Mouse (Mus musculus) MEL (cell line): ENCODE measurements around the gene Rbm42.

Source experiments
- CTCF ChIP-seq, 3 experiments: IDR thresholded peaks in 2 of 3; conservative IDR thresholded peaks in 1 of 3; 2 replicates each; pipeline ENCODE4 v1.5.1; 2011 to 2012; ENCODE audit warnings: low read length in 3 of 3, low read depth in 2 of 3, mild to moderate bottlenecking in 2 of 3, improper control_type of control experiment in 1 of 3, inconsistent platforms in 1 of 3, mixed read lengths in 1 of 3, moderate library complexity in 1 of 3; ENCODE audit not compliant: control insufficient read depth in 1 of 3, insufficient read depth in 1 of 3, poor library complexity in 1 of 3, severe bottlenecking in 1 of 3
- EP300 ChIP-seq, 2 experiments: IDR thresholded peaks; 2 replicates each; pipeline ENCODE4 v1.6.1; 2011; ENCODE audit warnings: improper control_type of control experiment in 2 of 2, low read length in 2 of 2, low read depth in 1 of 2, mild to moderate bottlenecking in 1 of 2
- HCFC1 ChIP-seq: IDR thresholded peaks from 2 replicates; pipeline ENCODE4 v1.6.1; 2012; ENCODE audit warnings: low read depth, mild to moderate bottlenecking, inconsistent platforms, low read length, improper control_type of control experiment, moderate library complexity
- MAFK ChIP-seq: IDR thresholded peaks from 2 replicates; pipeline ENCODE4 v1.6.1; 2011; ENCODE audit warnings: low read depth, mild to moderate bottlenecking, low read length, improper control_type of control experiment, borderline replicate concordance
- MAX ChIP-seq: IDR thresholded peaks from 2 replicates; pipeline ENCODE4 v1.6.1; 2011; ENCODE audit warnings: low read length, improper control_type of control experiment
- POLR2A ChIP-seq, 2 experiments: IDR thresholded peaks; 2 replicates each; pipeline ENCODE4 v1.6.1; 2011 to 2012; ENCODE audit warnings: low read length in 2 of 2, mild to moderate bottlenecking in 2 of 2, control low read depth in 1 of 2, improper control_type of control experiment in 1 of 2, low read depth in 1 of 2, moderate library complexity in 1 of 2; ENCODE audit not compliant: control insufficient read depth in 1 of 2, insufficient read depth in 1 of 2, poor library complexity in 1 of 2

GRCm38 (mm10) chr7:30602583-30602982, 47.5 kb downstream of the Rbm42 start:
- TF ChIP-seq POLR2A (IDR thresholded peaks at IDR 0.05; ENCODE audit: control insufficient read depth in 1 of 2, insufficient read depth in 1 of 2, low read depth in 1 of 2, low read length in 2 of 2, poor library complexity in 1 of 2) (no peak), CTCF (IDR thresholded peaks at IDR 0.05 in 2 of 3, conservative IDR thresholded peaks at IDR 0.05 in 1 of 3; ENCODE audit: control insufficient read depth in 1 of 3, insufficient read depth in 1 of 3, low read depth in 2 of 3, low read length in 3 of 3, poor library complexity in 1 of 3, severe bottlenecking in 1 of 3) (no peak), HCFC1 (no peak), EP300 (IDR thresholded peaks at IDR 0.05; ENCODE audit: low read depth in 1 of 2, low read length in 2 of 2) (no peak), MAX (no peak), MAFK (no peak)
